Mouse (Mus musculus): ENCODE data around the gene Tmem212. TPM values are rescaled to one million over a fixed set of nuclear protein-coding genes. Genes with fewer than 3 reads are reported as not detected.

Gene Tmem212
- polyA plus RNA-seq, 1 experiment from 2014 or later = not detected

DNA sequence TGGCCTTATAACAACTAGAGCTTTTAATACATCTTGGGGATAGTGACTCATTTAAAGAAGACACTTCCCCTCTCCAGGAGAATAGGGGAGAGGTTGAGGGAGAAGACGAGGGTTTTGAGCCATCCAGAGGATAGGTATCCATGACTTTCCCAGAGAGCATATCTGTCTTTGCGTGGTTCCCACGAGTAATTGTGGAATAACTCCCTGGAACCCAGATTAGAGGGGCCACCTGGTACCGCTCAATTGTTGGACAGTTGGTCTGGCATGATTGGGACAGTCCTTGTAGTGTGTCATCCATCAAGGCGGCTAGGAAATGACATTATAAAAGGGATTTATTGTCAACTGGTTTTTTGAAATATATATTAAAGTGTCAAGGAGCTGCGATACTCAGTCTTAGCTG lies 35.1 kb downstream of the Tmem212 start:
- ATAC-seq (replicated peaks; ENCODE audit: low FRiP score) = no peak
- Histone ChIP-seq H3K36me3 (no peaks in the 10 kb centered on the region), H3K27ac (no peak overlapping the region), H3K4me1 (peaks cover 59% of the 10 kb centered on the region), H3K9ac (no peak overlapping the region), H3K27me3 (no peaks in the 10 kb centered on the region), H3K9me3 (replicated peaks) (no peaks in the 10 kb centered on the region), H3K4me3 (replicated peaks) (no peak overlapping the region), H3K4me2 (no peak overlapping the region)
- WGBS = 72% methylated on average over 6 of the region's 6 CpGs

DNA sequence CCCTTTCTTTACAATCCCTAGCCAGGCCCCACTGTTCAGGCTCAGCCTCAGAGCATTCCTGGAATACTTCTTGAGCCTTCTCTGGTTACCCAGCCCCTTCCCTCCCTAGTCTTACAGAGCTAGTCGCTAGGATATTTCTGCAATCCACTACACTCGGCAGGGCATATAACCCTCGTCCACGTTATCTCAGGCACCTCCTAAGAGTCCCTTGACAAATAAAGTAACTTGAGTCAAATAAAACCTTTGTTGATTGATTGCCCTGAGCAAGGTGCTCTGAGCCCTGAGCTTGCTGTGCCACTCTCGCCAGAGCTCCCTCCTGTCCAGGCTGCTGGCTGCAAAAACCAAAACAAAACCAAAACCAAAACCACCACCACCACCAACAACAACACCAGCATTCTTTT lies 37.0 kb downstream of the Tmem212 start:
- H3K4me1 ChIP-seq = peaks cover 76% of the 10 kb centered on the region
- H3K9ac ChIP-seq = no peak overlapping the region
- peak; percentile 59 for ATAC-seq (replicated peaks; ENCODE audit: low FRiP score)
- H3K27ac ChIP-seq = peak overlapping the region; percentile 80
- H3K36me3 ChIP-seq = no peaks in the 10 kb centered on the region
- no peak overlapping the region for H3K4me3 ChIP-seq (replicated peaks)
- H3K4me2 ChIP-seq = peak overlapping the region; percentile 44
- H3K27me3 ChIP-seq = no peaks in the 10 kb centered on the region
- H3K9me3 ChIP-seq (replicated peaks) = no peaks in the 10 kb centered on the region
- WGBS = 6% methylated on average over 5 of the region's 5 CpGs

DNA sequence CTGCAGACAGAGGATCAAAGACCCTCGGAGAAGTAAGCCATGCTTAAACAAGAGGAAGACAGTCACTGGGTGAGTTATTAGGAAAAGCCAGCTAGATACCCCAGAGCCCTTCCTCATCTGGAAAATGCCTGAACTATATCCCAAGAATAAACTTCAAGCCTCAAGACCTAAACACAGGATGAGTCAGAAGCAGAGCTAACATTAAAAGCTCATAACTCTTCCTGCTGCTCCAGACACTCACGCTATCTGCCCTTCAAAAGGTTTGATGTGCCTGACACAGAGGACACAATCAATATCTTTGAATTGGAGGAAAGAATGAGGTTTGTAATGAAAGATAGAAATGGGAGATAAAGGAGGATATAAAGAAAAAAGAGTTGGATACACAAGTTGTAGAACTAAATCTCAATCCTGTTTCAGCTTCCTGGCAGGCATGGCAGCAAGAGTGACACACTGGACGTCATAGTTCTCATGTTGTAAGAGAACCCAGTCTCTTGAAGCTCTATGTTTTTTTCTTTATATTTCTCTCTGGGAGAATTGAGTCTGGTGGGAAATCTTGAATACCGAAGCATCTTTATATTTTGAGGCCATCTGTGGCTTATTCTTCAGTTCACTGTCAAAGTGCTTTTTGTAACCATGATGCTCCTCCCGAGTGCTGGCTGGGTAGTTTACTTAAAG lies 37.6 kb downstream of the Tmem212 start:
- WGBS = 29% methylated on average over 5 of the region's 5 CpGs
- H3K4me2 ChIP-seq = peak overlapping the region; percentile 44

GRCm38 (mm10) chr3:27856288-27856687 lies 39.9 kb downstream of the Tmem212 start:
- H3K9ac ChIP-seq = no peak overlapping the region
- no peaks in the 10 kb centered on the region for H3K27me3 ChIP-seq
- WGBS = 77% methylated on average over 2 of the region's 2 CpGs
- no peaks in the 10 kb centered on the region for H3K36me3 ChIP-seq
- H3K4me3 ChIP-seq (replicated peaks) = no peak overlapping the region
- ATAC-seq (replicated peaks; ENCODE audit: low FRiP score) = no peak
- no peak overlapping the region for H3K27ac ChIP-seq
- peaks cover 53% of the 10 kb centered on the region for H3K4me1 ChIP-seq
- no peak overlapping the region for H3K4me2 ChIP-seq
- H3K9me3 ChIP-seq (replicated peaks) = no peaks in the 10 kb centered on the region

More for the DNA sequence above, 37.6 kb downstream of the Tmem212 start:
- H3K4me1 ChIP-seq = peaks cover 73% of the 10 kb centered on the region
- H3K27ac ChIP-seq = peak overlapping the region; percentile 80
- H3K36me3 ChIP-seq = no peaks in the 10 kb centered on the region
- H3K9ac ChIP-seq = no peak overlapping the region
- H3K27me3 ChIP-seq = no peaks in the 10 kb centered on the region
- H3K9me3 ChIP-seq (replicated peaks) = no peaks in the 10 kb centered on the region
- ATAC-seq (replicated peaks; ENCODE audit: low FRiP score) = no peak
- no peak overlapping the region for H3K4me3 ChIP-seq (replicated peaks)

GRCm38 (mm10) chr3:27854431-27855180 lies 41.6 kb downstream of the Tmem212 start:
- Histone ChIP-seq H3K36me3 (no peaks in the 10 kb centered on the region), H3K9ac (no peak overlapping the region), H3K4me1 (peaks cover 38% of the 10 kb centered on the region), H3K9me3 (replicated peaks) (no peaks in the 10 kb centered on the region), H3K27ac (peak overlapping the region; percentile 56), H3K4me3 (replicated peaks) (no peak overlapping the region), H3K4me2 (no peak overlapping the region), H3K27me3 (no peaks in the 10 kb centered on the region)
- no peak for ATAC-seq (replicated peaks; ENCODE audit: low FRiP score)
- WGBS = 57% methylated on average over 5 of the region's 5 CpGs

GRCm38 (mm10) chr3:27843266-27843665 lies 52.9 kb downstream of the Tmem212 start:
- Histone ChIP-seq H3K4me3 (replicated peaks) (no peak overlapping the region), H3K9me3 (replicated peaks) (no peaks in the 10 kb centered on the region), H3K4me1 (no peaks in the 10 kb centered on the region), H3K9ac (no peak overlapping the region), H3K36me3 (no peaks in the 10 kb centered on the region), H3K27me3 (no peaks in the 10 kb centered on the region), H3K4me2 (no peak overlapping the region), H3K27ac (no peak overlapping the region)
- WGBS = 73% methylated on average over 5 of the region's 5 CpGs
- ATAC-seq (replicated peaks; ENCODE audit: low FRiP score) = no peak

GRCm38 (mm10) chr3:27842856-27843255 lies 53.3 kb downstream of the Tmem212 start:
- H3K27ac ChIP-seq = no peak overlapping the region
- WGBS = 67% methylated on average over 5 of the region's 5 CpGs
- no peaks in the 10 kb centered on the region for H3K36me3 ChIP-seq
- H3K4me3 ChIP-seq (replicated peaks) = no peak overlapping the region
- no peaks in the 10 kb centered on the region for H3K27me3 ChIP-seq
- no peaks in the 10 kb centered on the region for H3K4me1 ChIP-seq
- no peak overlapping the region for H3K9ac ChIP-seq
- ATAC-seq (replicated peaks; ENCODE audit: low FRiP score) = no peak
- H3K4me2 ChIP-seq = no peak overlapping the region
- H3K9me3 ChIP-seq (replicated peaks) = no peaks in the 10 kb centered on the region

- H3K27ac ChIP-seq = no peak overlapping the region
- H3K9me3 ChIP-seq (replicated peaks) = no peaks in the 10 kb centered on the region
- WGBS = 62% methylated on average over 9 of the region's 9 CpGs
- H3K4me1 ChIP-seq = no peaks in the 10 kb centered on the region
- H3K9ac ChIP-seq = no peak overlapping the region
- ATAC-seq (replicated peaks; ENCODE audit: low FRiP score) = no peak
- no peaks in the 10 kb centered on the region for H3K27me3 ChIP-seq
- no peaks in the 10 kb centered on the region for H3K36me3 ChIP-seq
- no peak overlapping the region for H3K4me2 ChIP-seq
- H3K4me3 ChIP-seq (replicated peaks) = no peak overlapping the region
Measured at GRCm38 (mm10) chr3:27840311-27840710, 55.9 kb downstream of the Tmem212 start.

GRCm38 (mm10) chr3:27839795-27840194 lies 56.4 kb downstream of the Tmem212 start:
- Histone ChIP-seq H3K4me2 (no peak overlapping the region), H3K9me3 (replicated peaks) (no peaks in the 10 kb centered on the region), H3K27me3 (no peaks in the 10 kb centered on the region), H3K27ac (no peak overlapping the region), H3K9ac (no peak overlapping the region), H3K36me3 (no peaks in the 10 kb centered on the region), H3K4me3 (replicated peaks) (no peak overlapping the region), H3K4me1 (no peaks in the 10 kb centered on the region)
- WGBS = 71% methylated on average over 3 of the region's 3 CpGs
- ATAC-seq (replicated peaks; ENCODE audit: low FRiP score) = no peak

- no peak for ATAC-seq (replicated peaks; ENCODE audit: low FRiP score)
Measured at GRCm38 (mm10) chr3:27839231-27839630, 56.9 kb downstream of the Tmem212 start.

GRCm38 (mm10) chr3:27836297-27836696 lies 59.9 kb downstream of the Tmem212 start:
- Histone ChIP-seq H3K9ac (no peak overlapping the region), H3K4me1 (no peaks in the 10 kb centered on the region), H3K27me3 (no peaks in the 10 kb centered on the region), H3K9me3 (replicated peaks) (no peaks in the 10 kb centered on the region), H3K36me3 (no peaks in the 10 kb centered on the region), H3K27ac (no peak overlapping the region), H3K4me2 (no peak overlapping the region), H3K4me3 (replicated peaks) (no peak overlapping the region)
- ATAC-seq (replicated peaks; ENCODE audit: low FRiP score) = no peak
- WGBS = 79% methylated on average over 3 of the region's 3 CpGs

More at GRCm38 (mm10) chr3:27839231-27839630, 56.9 kb downstream of the Tmem212 start:
- H3K36me3 ChIP-seq = no peaks in the 10 kb centered on the region
- H3K27me3 ChIP-seq = no peaks in the 10 kb centered on the region
- H3K9me3 ChIP-seq (replicated peaks) = no peaks in the 10 kb centered on the region
- no peak overlapping the region for H3K4me3 ChIP-seq (replicated peaks)
- WGBS = 89% methylated on average over 9 of the region's 9 CpGs
- no peak overlapping the region for H3K27ac ChIP-seq
- no peak overlapping the region for H3K9ac ChIP-seq
- H3K4me1 ChIP-seq = no peaks in the 10 kb centered on the region
- H3K4me2 ChIP-seq = no peak overlapping the region

GRCm38 (mm10) chr3:27835786-27836185 lies 60.4 kb downstream of the Tmem212 start:
- H3K27me3 ChIP-seq = no peaks in the 10 kb centered on the region
- no peak overlapping the region for H3K9ac ChIP-seq
- H3K4me1 ChIP-seq = no peaks in the 10 kb centered on the region
- H3K4me3 ChIP-seq (replicated peaks) = no peak overlapping the region
- no peak overlapping the region for H3K27ac ChIP-seq
- WGBS = 91% methylated on average over 8 of the region's 8 CpGs
- no peak overlapping the region for H3K4me2 ChIP-seq
- no peaks in the 10 kb centered on the region for H3K9me3 ChIP-seq (replicated peaks)
- no peaks in the 10 kb centered on the region for H3K36me3 ChIP-seq
- no peak for ATAC-seq (replicated peaks; ENCODE audit: low FRiP score)

All from kidney, embryonic 15.5 days (tissue).